Mouse (Mus musculus) CH12.LX (cell line): ENCODE results near the gene Gm20388.

Experiments
- BHLHE40 ChIP-seq: IDR thresholded peaks from 2 replicates; pipeline ENCODE4 v1.6.1; 2011; ENCODE audit warnings: mild to moderate bottlenecking, low read depth, low read length, improper control_type of control experiment
- CTCF ChIP-seq, 2 experiments: IDR thresholded peaks in 1 of 2; conservative IDR thresholded peaks in 1 of 2; 2 replicates each; pipeline ENCODE4 v1.5.1; 2011 to 2012; ENCODE audit warnings: low read depth in 2 of 2, low read length in 2 of 2, improper control_type of control experiment in 1 of 2, inconsistent platforms in 1 of 2, mild to moderate bottlenecking in 1 of 2, moderate library complexity in 1 of 2
- ELF1 ChIP-seq: IDR thresholded peaks from 2 replicates; pipeline ENCODE4 v1.6.1; 2014; ENCODE audit warnings: low read depth, mild to moderate bottlenecking, inconsistent platforms, low read length, improper control_type of control experiment
- EP300 ChIP-seq: IDR thresholded peaks from 2 replicates; pipeline ENCODE4 v1.6.1; 2011; ENCODE audit warnings: low read length, improper control_type of control experiment
- HCFC1 ChIP-seq: IDR thresholded peaks from 2 replicates; pipeline ENCODE4 v1.6.1; 2012; ENCODE audit warnings: low read depth, mild to moderate bottlenecking, inconsistent platforms, low read length, improper control_type of control experiment
- MEF2A ChIP-seq: IDR thresholded peaks from 2 replicates; pipeline ENCODE4 v1.6.1; 2014; ENCODE audit warnings: low read depth, mild to moderate bottlenecking, inconsistent platforms, low read length, improper control_type of control experiment, borderline replicate concordance
- PAX5 ChIP-seq: IDR thresholded peaks from 2 replicates; pipeline ENCODE4 v1.6.1; 2012; ENCODE audit warnings: low read length, inconsistent platforms, mixed read lengths
- POLR2A ChIP-seq: IDR thresholded peaks from 2 replicates; pipeline ENCODE4 v1.6.1; 2011; ENCODE audit warnings: low read depth, mild to moderate bottlenecking, improper control_type of control experiment, low read length
- POLR2AphosphoS2 ChIP-seq: IDR thresholded peaks from 2 replicates; pipeline ENCODE4 v1.6.1; 2011; ENCODE audit warnings: low read depth, low read length, improper control_type of control experiment
- UBTF ChIP-seq: IDR thresholded peaks from 2 replicates; pipeline ENCODE4 v1.6.1; 2012; ENCODE audit warnings: low read depth, mild to moderate bottlenecking, inconsistent platforms, low read length, improper control_type of control experiment, moderate library complexity
- USF1 ChIP-seq: IDR thresholded peaks from 2 replicates; pipeline ENCODE4 v1.6.1; 2014; ENCODE audit warnings: low read depth, mild to moderate bottlenecking, inconsistent platforms, low read length, improper control_type of control experiment
- USF2 ChIP-seq: conservative IDR thresholded peaks from 2 replicates; pipeline ENCODE4 v1.6.1; 2011; ENCODE audit warnings: low read depth, low read length, improper control_type of control experiment
- ZNF384 ChIP-seq: IDR thresholded peaks from 2 replicates; pipeline ENCODE4 v1.6.1; 2012; ENCODE audit warnings: low read depth, low read length, improper control_type of control experiment, inconsistent platforms

DNA sequence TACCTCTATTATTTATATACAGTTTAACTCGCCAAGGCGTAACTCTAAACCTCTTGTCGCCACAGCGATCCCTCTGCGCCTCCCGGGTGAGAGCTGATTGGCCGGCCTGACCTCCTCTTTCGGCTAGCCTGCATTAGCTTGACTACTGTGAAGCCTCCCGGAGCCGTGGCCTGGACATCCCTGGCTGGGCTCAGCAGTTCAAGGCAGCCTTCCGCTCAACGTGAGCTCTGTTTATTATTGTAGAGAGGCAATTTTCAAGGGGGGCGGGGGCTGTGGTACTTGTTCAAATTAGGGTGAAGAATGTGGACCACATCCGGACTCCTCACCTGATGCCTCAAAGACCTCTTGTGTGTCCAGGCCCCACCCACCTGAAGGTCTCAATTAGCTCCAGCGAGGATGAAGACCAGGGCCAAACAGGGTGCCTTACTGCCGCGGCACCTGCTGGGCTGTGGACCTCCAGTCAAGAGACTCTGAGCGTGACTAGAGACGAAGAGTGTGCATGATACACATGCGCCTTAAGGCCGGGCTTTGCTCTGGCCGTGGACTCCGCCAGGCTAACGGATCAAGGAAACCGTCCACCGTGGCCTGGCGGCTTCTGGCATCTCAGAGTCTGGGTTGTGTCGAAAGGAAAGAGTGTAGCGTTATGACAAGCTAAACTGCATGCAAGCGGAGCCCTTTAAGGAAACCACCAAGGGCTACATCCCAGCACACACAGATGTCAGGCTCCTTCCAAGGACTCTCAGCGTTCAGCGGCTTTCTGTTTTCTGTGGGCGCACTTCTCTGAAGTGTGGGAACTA, 1309.7 kb downstream of the Gm20388 start:
- TF ChIP-seq PAX5, result no peak
- no peak for TF ChIP-seq USF1
- TF ChIP-seq BHLHE40, result no peak
- TF ChIP-seq POLR2AphosphoS2, result no peak
- no peak for TF ChIP-seq EP300
- no peak for TF ChIP-seq CTCF (conservative IDR thresholded peaks at IDR 0.05 in 1 of 2, IDR thresholded peaks at IDR 0.05 in 1 of 2; ENCODE audit: low read depth in 2 of 2, low read length in 2 of 2)
- TF ChIP-seq ZNF384, result no peak
- no peak for TF ChIP-seq POLR2A
- TF ChIP-seq HCFC1, result no peak
- no peak for TF ChIP-seq MEF2A
- no peak for TF ChIP-seq ELF1
- no peak for TF ChIP-seq UBTF
- no peak for TF ChIP-seq USF2
